Mouse (Mus musculus) intestine, embryonic 15.5 days (tissue): ENCODE measurements around the gene Cend1. TPM values are rescaled to one million over a fixed set of nuclear protein-coding genes. Genes with fewer than 3 reads are reported as not detected.

Experiments
- ATAC-seq: fragments of 200-750 bp; cut with Nextera tagmentation; 2 replicates; pipeline ENCODE4 v1.8.0; 2017; ENCODE audit warnings: moderate TSS enrichment, moderate library complexity
- H3K27ac ChIP-seq: fragments of 300-500 bp; sonication (generic); 2 replicates; pipeline ENCODE4 v1.5.1; 2015; ENCODE audit warnings: mild to moderate bottlenecking, inconsistent platforms
- H3K27me3 ChIP-seq: fragments of 300-500 bp; sonication (generic); replicated peaks from 2 replicates; pipeline ENCODE4 v1.6.1; 2015; ENCODE audit warnings: inconsistent platforms
- H3K36me3 ChIP-seq: fragments of 300-500 bp; sonication (generic); 2 replicates; pipeline ENCODE4 v1.6.1; 2015; ENCODE audit warnings: inconsistent platforms
- H3K4me1 ChIP-seq: fragments of 300-500 bp; sonication (generic); replicated peaks from 2 replicates; pipeline ENCODE4 v1.6.1; 2015; ENCODE audit warnings: inconsistent platforms
- H3K4me2 ChIP-seq: fragments of 300-500 bp; sonication (generic); replicated peaks from 2 replicates; pipeline ENCODE4 v1.6.1; 2015; ENCODE audit warnings: mild to moderate bottlenecking, inconsistent platforms
- H3K4me3 ChIP-seq: fragments of 300-500 bp; sonication (generic); replicated peaks from 2 replicates; pipeline ENCODE4 v1.5.1; 2015; ENCODE audit warnings: inconsistent platforms
- H3K9ac ChIP-seq: fragments of 300-500 bp; sonication (generic); 2 replicates; pipeline ENCODE4 v1.6.1; 2015; ENCODE audit warnings: inconsistent platforms
- H3K9me3 ChIP-seq: fragments of 300-500 bp; sonication (generic); 2 replicates; pipeline ENCODE4 v1.6.1; 2016; ENCODE audit warnings: inconsistent platforms
- WGBS: fragments of 180-500 bp; shearing (Covaris S2); methylation state at CpG from one replicate; pipeline ENCODE4 v1.1.7; 2015; 5-methylcytosine and 5-hydroxymethylcytosine counted together
- polyA plus RNA-seq: library from polyadenylated mRNA; unstranded; fragments of >200 nt; fragmentation: Nextera tagmentation; extraction: Ambion mirVana; gene quantifications from 2 replicates; pipeline ENCODE4 v1.2.1, GENCODE M21; 2015

Cend1 gene
- polyA plus RNA-seq, 1 experiment from 2014 or later: 3.8 TPM

GRCm38 (mm10) chr7:141463824-141464602 lies 34.7 kb upstream of the Cend1 start:
- WGBS: 44% methylated on average over 12 of the region's 12 CpGs
- H3K36me3 ChIP-seq: peaks cover 5% of the 10 kb centered on the region
- H3K4me2 ChIP-seq: peak overlapping the region; percentile 52
- H3K4me1 ChIP-seq: peaks cover 53% of the 10 kb centered on the region
- no peak overlapping the region for H3K27ac ChIP-seq
- H3K9me3 ChIP-seq: no peaks in the 10 kb centered on the region
- H3K27me3 ChIP-seq: peaks cover 47% of the 10 kb centered on the region
- H3K4me3 ChIP-seq: 0 out of 2 replicates have a peak overlapping the region, but pooled peaks have one; percentile 11
- H3K9ac ChIP-seq: peak overlapping the region; percentile 5; the same call in 1 of the 2 replicates
- no peak for ATAC-seq

- Histone ChIP-seq H3K4me1 (peaks cover 44% of the 10 kb centered on the region), H3K27me3 (peaks cover 47% of the 10 kb centered on the region), H3K36me3 (peaks cover 5% of the 10 kb centered on the region), H3K27ac (peak overlapping the region; percentile 56; the same call in 1 of the 2 replicates), H3K4me3 (peak overlapping the region; percentile 49), H3K9ac (peak overlapping the region; percentile 62), H3K9me3 (no peaks in the 10 kb centered on the region), H3K4me2 (peak overlapping the region; percentile 92)
- WGBS: 16% methylated on average over 5 of the region's 5 CpGs
- ATAC-seq: no peak
These were observed 33.1 kb upstream of the Cend1 start for GRCm38 (mm10) chr7:141462333-141462821.

- Histone ChIP-seq H3K9me3 (no peaks in the 10 kb centered on the region), H3K4me3 (peak overlapping the region; percentile 49), H3K27ac (peak overlapping the region; percentile 56), H3K27me3 (peaks cover 45% of the 10 kb centered on the region), H3K9ac (peak overlapping the region; percentile 62), H3K4me2 (peak overlapping the region; percentile 92), H3K4me1 (peaks cover 40% of the 10 kb centered on the region), H3K36me3 (peaks cover 5% of the 10 kb centered on the region)
- 2% methylated on average over 59 of the region's 59 CpGs for WGBS
- peak; percentile 18 for ATAC-seq
These were observed 32.4 kb upstream of the Cend1 start for GRCm38 (mm10) chr7:141461521-141462332.

- Histone ChIP-seq H3K4me1 (peaks cover 45% of the 10 kb centered on the region), H3K36me3 (peaks cover 5% of the 10 kb centered on the region), H3K4me2 (peak within 1 kb of the TSS; percentile 92), H3K27me3 (peaks cover 43% of the 10 kb centered on the region), H3K27ac (peak within 1 kb of the TSS; percentile 56), H3K9me3 (no peaks in the 10 kb centered on the region), H3K4me3 (peak within 1 kb of the TSS; percentile 49), H3K9ac (peak within 1 kb of the TSS; percentile 62)
- ATAC-seq: no peak
- WGBS: 53% methylated on average over 15 of the region's 15 CpGs
These were observed 31.3 kb upstream of the Cend1 start, which contains the start of gene Cracr2b for GRCm38 (mm10) chr7:141460391-141461113. TSS of gene Cracr2b (plus strand) at chr7:141461094.

GRCm38 (mm10) chr7:141460001-141460390 lies 30.7 kb upstream of the Cend1 start:
- Histone ChIP-seq H3K36me3 (peaks cover 5% of the 10 kb centered on the region), H3K27ac (peak overlapping the region; percentile 15; the same call in 1 of the 2 replicates), H3K4me3 (no peak overlapping the region), H3K4me1 (peaks cover 43% of the 10 kb centered on the region), H3K9me3 (no peaks in the 10 kb centered on the region), H3K9ac (no peak overlapping the region), H3K27me3 (peaks cover 41% of the 10 kb centered on the region), H3K4me2 (no peak overlapping the region)
- no peak for ATAC-seq
- WGBS: 50% methylated on average over 5 of the region's 5 CpGs

GRCm38 (mm10) chr7:141459301-141459711 lies 30.0 kb upstream of the Cend1 start:
- no peak overlapping the region for H3K4me3 ChIP-seq
- ATAC-seq: no peak
- no peaks in the 10 kb centered on the region for H3K9me3 ChIP-seq
- peaks cover 43% of the 10 kb centered on the region for H3K4me1 ChIP-seq
- peaks cover 5% of the 10 kb centered on the region for H3K36me3 ChIP-seq
- no peak overlapping the region for H3K4me2 ChIP-seq
- H3K27ac ChIP-seq: no peak overlapping the region
- 90% methylated on average over 17 of the region's 17 CpGs for WGBS
- no peak overlapping the region for H3K9ac ChIP-seq
- peaks cover 35% of the 10 kb centered on the region for H3K27me3 ChIP-seq

GRCm38 (mm10) chr7:141458661-141459060 lies 29.4 kb upstream of the Cend1 start:
- H3K4me2 ChIP-seq: no peak overlapping the region
- 92% methylated on average over 11 of the region's 11 CpGs for WGBS
- H3K36me3 ChIP-seq: peaks cover 5% of the 10 kb centered on the region
- H3K27ac ChIP-seq: no peak overlapping the region
- ATAC-seq: no peak
- H3K9me3 ChIP-seq: no peaks in the 10 kb centered on the region
- H3K4me3 ChIP-seq: no peak overlapping the region
- no peak overlapping the region for H3K9ac ChIP-seq
- H3K27me3 ChIP-seq: peaks cover 28% of the 10 kb centered on the region
- H3K4me1 ChIP-seq: peaks cover 42% of the 10 kb centered on the region

- no peak for ATAC-seq
- WGBS: 77% methylated on average over 15 of the region's 15 CpGs
- peaks cover 42% of the 10 kb centered on the region for H3K4me1 ChIP-seq
- H3K27me3 ChIP-seq: peaks cover 23% of the 10 kb centered on the region
- no peaks in the 10 kb centered on the region for H3K9me3 ChIP-seq
- H3K27ac ChIP-seq: no peak overlapping the region
- H3K4me3 ChIP-seq: no peak overlapping the region
- H3K4me2 ChIP-seq: no peak overlapping the region
- no peak overlapping the region for H3K9ac ChIP-seq
- H3K36me3 ChIP-seq: peaks cover 5% of the 10 kb centered on the region
These were observed 28.8 kb upstream of the Cend1 start for GRCm38 (mm10) chr7:141457986-141458660.

- peaks cover 42% of the 10 kb centered on the region for H3K4me1 ChIP-seq
- H3K27ac ChIP-seq: no peak overlapping the region
- WGBS: 92% methylated on average over 14 of the region's 14 CpGs
- peaks cover 5% of the 10 kb centered on the region for H3K36me3 ChIP-seq
- no peak for ATAC-seq
- no peak overlapping the region for H3K4me3 ChIP-seq
- no peak overlapping the region for H3K9ac ChIP-seq
- H3K27me3 ChIP-seq: peaks cover 15% of the 10 kb centered on the region
- H3K9me3 ChIP-seq: no peaks in the 10 kb centered on the region
- H3K4me2 ChIP-seq: no peak overlapping the region
These were observed 27.9 kb upstream of the Cend1 start for GRCm38 (mm10) chr7:141457236-141457635.

GRCm38 (mm10) chr7:141456739-141457138 lies 27.4 kb upstream of the Cend1 start:
- WGBS: 89% methylated on average over 6 of the region's 6 CpGs
- Histone ChIP-seq H3K4me1 (peaks cover 37% of the 10 kb centered on the region), H3K4me3 (no peak overlapping the region), H3K36me3 (peaks cover 10% of the 10 kb centered on the region), H3K27me3 (peaks cover 10% of the 10 kb centered on the region), H3K9me3 (no peaks in the 10 kb centered on the region), H3K9ac (no peak overlapping the region), H3K27ac (no peak overlapping the region), H3K4me2 (peak overlapping the region; percentile 95; the same call in 1 of the 2 replicates)
- ATAC-seq: no peak

- H3K4me3 ChIP-seq: peak overlapping the region; percentile 71
- peaks cover 27% of the 10 kb centered on the region for H3K4me1 ChIP-seq
- WGBS: 1% methylated on average over 23 of the region's 23 CpGs
- peak overlapping the region; percentile 67 for H3K9ac ChIP-seq
- peak overlapping the region; percentile 95 for H3K4me2 ChIP-seq
- H3K9me3 ChIP-seq: no peaks in the 10 kb centered on the region
- peak overlapping the region; percentile 83 for H3K27ac ChIP-seq
- H3K27me3 ChIP-seq: peaks cover under 1% of the 10 kb centered on the region
- peak; percentile 48 for ATAC-seq
- H3K36me3 ChIP-seq: peaks cover 19% of the 10 kb centered on the region
These were observed 26.5 kb upstream of the Cend1 start for GRCm38 (mm10) chr7:141455610-141456314.
